Mouse (Mus musculus): ENCODE data around the gene Tex2.

DNA sequence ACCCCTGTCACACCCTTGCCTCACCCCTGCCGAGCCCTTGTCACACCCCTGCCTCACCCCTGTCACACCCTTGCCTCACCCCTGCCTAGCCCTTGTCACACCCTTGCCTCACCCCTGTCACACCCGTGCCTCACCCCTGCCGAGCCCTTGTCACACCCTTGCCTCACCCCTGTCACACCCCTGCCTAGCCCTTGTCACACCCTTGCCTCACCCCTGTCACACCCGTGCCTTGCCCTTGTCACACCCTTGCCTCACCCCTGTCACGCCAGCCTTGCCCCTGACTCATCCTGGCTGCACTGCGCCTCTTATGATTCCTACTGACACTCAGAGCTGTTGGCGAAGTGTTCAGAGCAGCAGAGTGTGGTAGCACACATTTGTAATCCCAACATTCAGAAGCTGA is 105.6 kb downstream of the Tex2 start:
- no peak for TF ChIP-seq POLR2A (IDR thresholded peaks at IDR 0.05; ENCODE audit: borderline replicate concordance, low read depth, low read length)
- TF ChIP-seq CTCF (IDR thresholded peaks at IDR 0.05; ENCODE audit: low read depth, low read length): no peak
